Mouse (Mus musculus): ENCODE measurements around the gene Rdh13. TPM values are rescaled to one million over a fixed set of nuclear protein-coding genes. Genes with fewer than 3 reads are reported as not detected.
A peak's percentile ranks its signal among the peaks of the same experiment; 100 is the strongest.

Rdh13 gene
- polyA plus RNA-seq, 1 experiment from 2014 or later = 45.6 TPM

DNA sequence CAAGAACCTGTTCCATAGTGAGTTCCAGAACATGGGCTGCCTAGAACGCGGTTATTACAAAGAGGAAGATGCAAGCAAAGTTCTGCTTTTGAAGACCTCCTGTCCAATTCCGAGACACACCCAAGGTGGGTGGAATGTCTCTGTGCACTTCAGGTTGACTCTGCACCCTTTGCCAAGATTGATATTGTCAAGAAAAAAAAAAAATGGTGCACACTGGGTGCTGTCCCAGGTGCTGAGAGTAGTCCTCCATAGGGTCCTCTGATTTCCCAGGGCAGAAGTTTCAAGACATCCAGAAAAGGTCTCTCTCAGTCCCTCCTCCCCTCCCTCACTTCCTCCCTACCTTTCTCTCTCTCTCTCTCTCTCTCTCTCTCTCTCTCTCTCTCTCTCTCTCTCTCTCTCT, 3.0 kb upstream of the Rdh13 start:
- no peak overlapping the region for H3K4me3 ChIP-seq (ENCODE audit: low read depth, low read length)
- no peaks in the 10 kb centered on the region for H3K9me3 ChIP-seq (replicated peaks; ENCODE audit: control insufficient read depth, low read length, poor library complexity, severe bottlenecking)
- no peak for ATAC-seq
- no peak overlapping the region for H3K27ac ChIP-seq (ENCODE audit: low read length)
- WGBS = 85% methylated on average over 3 of the region's 3 CpGs
- no peaks in the 10 kb centered on the region for H3K27me3 ChIP-seq (ENCODE audit: control insufficient read depth, insufficient read depth, low read depth, low read length)
- H3K9ac ChIP-seq (ENCODE audit: low read depth, low read length) = no peak overlapping the region
- peaks cover 6% of the 10 kb centered on the region for H3K4me1 ChIP-seq (ENCODE audit: control insufficient read depth, insufficient read depth, low read length)
- H3K4me2 ChIP-seq (ENCODE audit: low read length) = no peak overlapping the region
- no peaks in the 10 kb centered on the region for H3K36me3 ChIP-seq (ENCODE audit: control insufficient read depth, insufficient read depth, low read length)

DNA sequence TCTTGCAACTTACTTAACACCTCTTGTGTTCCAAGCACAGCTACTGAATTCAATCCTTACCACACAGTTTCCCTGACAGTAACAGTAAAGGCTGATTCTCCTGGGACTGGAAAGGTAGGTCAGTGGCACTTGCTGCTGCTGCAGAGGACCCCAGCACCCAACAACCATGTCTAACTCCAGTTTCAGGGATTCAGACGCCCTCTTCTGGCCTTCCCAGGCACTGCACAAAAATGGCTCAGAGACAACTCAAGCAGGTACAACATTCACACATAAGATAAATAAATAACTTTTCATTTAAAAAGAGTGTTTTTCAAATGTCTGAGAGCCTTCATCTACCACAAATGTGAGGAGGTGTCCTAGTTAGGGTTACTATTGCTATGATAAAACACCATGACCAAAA, 1.7 kb upstream of the Rdh13 start:
- H3K4me3 ChIP-seq (ENCODE audit: low read depth, low read length) = no peak overlapping the region
- no peak for ATAC-seq
- no peak overlapping the region for H3K27ac ChIP-seq (ENCODE audit: low read length)
- H3K36me3 ChIP-seq (ENCODE audit: control insufficient read depth, insufficient read depth, low read length) = peaks cover 7% of the 10 kb centered on the region; the same call in 1 of the 2 replicates
- no peak overlapping the region for H3K9ac ChIP-seq (ENCODE audit: low read depth, low read length)
- H3K4me2 ChIP-seq (ENCODE audit: low read length) = no peak overlapping the region
- WGBS = 4% methylated on average over 1 of the region's 1 CpGs
- H3K27me3 ChIP-seq (ENCODE audit: control insufficient read depth, insufficient read depth, low read depth, low read length) = no peaks in the 10 kb centered on the region
- H3K9me3 ChIP-seq (replicated peaks; ENCODE audit: control insufficient read depth, low read length, poor library complexity, severe bottlenecking) = no peaks in the 10 kb centered on the region
- peaks cover 6% of the 10 kb centered on the region for H3K4me1 ChIP-seq (ENCODE audit: control insufficient read depth, insufficient read depth, low read length)

DNA sequence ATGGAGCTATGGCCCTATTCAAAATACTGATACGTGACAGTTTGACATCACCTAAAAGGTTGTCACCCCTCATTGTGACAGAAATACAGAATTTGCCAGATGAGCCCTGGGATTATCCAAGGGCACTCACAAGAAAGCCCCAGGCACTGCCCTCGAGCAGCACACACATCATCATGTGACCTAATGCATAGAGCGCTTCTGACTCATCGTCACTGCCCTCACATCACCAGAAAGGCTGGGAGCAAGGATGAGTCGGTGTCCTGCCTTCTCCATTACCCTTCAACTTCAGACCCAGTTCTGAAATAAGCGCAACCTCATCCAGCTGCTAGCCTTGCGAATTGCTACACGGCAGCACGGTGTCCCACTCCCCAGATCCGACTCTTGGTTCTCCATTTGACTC, 4.9 kb downstream of the Rdh13 start:
- Histone ChIP-seq H3K9me3 (replicated peaks; ENCODE audit: control insufficient read depth, low read length, poor library complexity, severe bottlenecking) (no peaks in the 10 kb centered on the region), H3K27ac (ENCODE audit: low read length) (no peak overlapping the region), H3K4me1 (ENCODE audit: control insufficient read depth, insufficient read depth, low read length) (peaks cover 6% of the 10 kb centered on the region), H3K4me3 (ENCODE audit: low read depth, low read length) (no peak overlapping the region), H3K4me2 (ENCODE audit: low read length) (no peak overlapping the region), H3K9ac (ENCODE audit: low read depth, low read length) (no peak overlapping the region), H3K36me3 (ENCODE audit: control insufficient read depth, insufficient read depth, low read length) (peaks cover 25% of the 10 kb centered on the region), H3K27me3 (ENCODE audit: control insufficient read depth, insufficient read depth, low read depth, low read length) (no peaks in the 10 kb centered on the region)
- ATAC-seq = no peak
- 93% methylated on average over 10 of the region's 10 CpGs for WGBS

DNA sequence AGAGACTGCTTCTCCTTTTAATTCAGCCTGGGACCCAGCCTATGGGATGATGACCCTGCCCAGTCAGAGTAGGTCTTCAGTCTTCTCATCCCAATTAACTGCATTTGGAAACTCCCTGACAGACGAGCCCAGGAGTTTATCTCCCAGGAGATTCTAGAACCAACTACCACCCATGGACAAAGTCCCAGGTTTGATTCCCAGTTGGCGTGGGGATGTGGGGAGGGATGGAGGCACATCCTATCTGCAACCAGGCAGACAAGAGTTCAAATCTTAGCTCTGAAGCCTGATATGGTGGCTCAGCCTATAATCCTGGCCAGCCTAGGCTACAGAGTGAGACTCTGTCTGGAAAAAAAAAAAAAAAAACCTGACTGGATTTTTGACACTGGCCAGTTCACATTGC, 7.7 kb downstream of the Rdh13 start:
- Histone ChIP-seq H3K27me3 (ENCODE audit: control insufficient read depth, insufficient read depth, low read depth, low read length) (no peaks in the 10 kb centered on the region), H3K36me3 (ENCODE audit: control insufficient read depth, insufficient read depth, low read length) (peaks cover 35% of the 10 kb centered on the region), H3K9ac (ENCODE audit: low read depth, low read length) (no peak overlapping the region), H3K4me2 (ENCODE audit: low read length) (no peak overlapping the region), H3K4me1 (ENCODE audit: control insufficient read depth, insufficient read depth, low read length) (no peaks in the 10 kb centered on the region), H3K4me3 (ENCODE audit: low read depth, low read length) (no peak overlapping the region), H3K27ac (ENCODE audit: low read length) (no peak overlapping the region), H3K9me3 (replicated peaks; ENCODE audit: control insufficient read depth, low read length, poor library complexity, severe bottlenecking) (no peaks in the 10 kb centered on the region)
- ATAC-seq = no peak
- WGBS = 93% methylated on average over 2 of the region's 2 CpGs

DNA sequence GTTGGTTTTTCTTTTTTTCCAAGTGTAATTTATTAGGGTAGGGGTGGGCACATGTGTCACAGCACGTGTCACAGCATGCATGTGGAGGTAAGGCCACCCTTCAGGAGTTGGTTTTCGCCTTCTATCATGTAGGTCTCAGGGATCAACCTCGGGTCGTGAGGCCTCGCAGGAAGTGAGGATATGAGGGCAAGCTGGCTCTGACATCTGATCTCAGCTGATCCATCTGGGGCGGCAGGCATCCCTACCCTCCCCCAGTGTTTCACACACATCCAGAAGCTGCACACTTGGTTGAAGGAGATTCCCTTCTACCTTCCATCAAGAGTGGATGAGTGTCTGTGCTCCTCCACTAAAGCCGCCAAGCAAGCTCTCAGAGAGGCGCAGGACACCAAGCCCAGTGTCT, 13.4 kb downstream of the Rdh13 start:
- no peaks in the 10 kb centered on the region for H3K9me3 ChIP-seq (replicated peaks; ENCODE audit: control insufficient read depth, low read length, poor library complexity, severe bottlenecking)
- H3K4me1 ChIP-seq (ENCODE audit: control insufficient read depth, insufficient read depth, low read length) = no peaks in the 10 kb centered on the region
- H3K4me2 ChIP-seq (ENCODE audit: low read length) = no peak overlapping the region
- H3K9ac ChIP-seq (ENCODE audit: low read depth, low read length) = no peak overlapping the region
- H3K36me3 ChIP-seq (ENCODE audit: control insufficient read depth, insufficient read depth, low read length) = peaks cover 50% of the 10 kb centered on the region
- no peak overlapping the region for H3K4me3 ChIP-seq (ENCODE audit: low read depth, low read length)
- WGBS = 95% methylated on average over 8 of the region's 8 CpGs
- no peaks in the 10 kb centered on the region for H3K27me3 ChIP-seq (ENCODE audit: control insufficient read depth, insufficient read depth, low read depth, low read length)
- no peak for ATAC-seq
- H3K27ac ChIP-seq (ENCODE audit: low read length) = no peak overlapping the region

DNA sequence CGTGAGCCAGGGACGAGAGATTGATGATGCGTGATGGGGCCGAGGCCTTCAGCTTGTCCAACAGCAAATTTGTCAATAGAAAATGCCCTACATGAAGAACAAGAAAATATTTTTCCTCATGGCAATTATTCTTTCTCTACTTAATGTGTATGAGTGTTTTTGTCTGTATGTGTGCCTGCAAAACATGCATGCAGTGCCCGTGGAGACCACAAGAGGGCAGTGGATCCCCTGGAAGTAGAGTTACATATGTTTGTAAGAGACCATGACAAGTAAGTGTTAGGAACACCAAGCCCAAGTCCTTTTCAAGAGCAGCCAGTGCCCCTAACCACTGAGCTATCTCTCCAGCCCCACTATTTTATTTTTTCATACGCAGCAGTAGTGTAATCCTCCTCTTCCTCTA, 13.9 kb downstream of the Rdh13 start:
- 79% methylated on average over 6 of the region's 6 CpGs for WGBS
- Histone ChIP-seq H3K4me3 (ENCODE audit: low read depth, low read length) (no peak overlapping the region), H3K27ac (ENCODE audit: low read length) (no peak overlapping the region), H3K9me3 (replicated peaks; ENCODE audit: control insufficient read depth, low read length, poor library complexity, severe bottlenecking) (no peaks in the 10 kb centered on the region), H3K4me2 (ENCODE audit: low read length) (no peak overlapping the region), H3K36me3 (ENCODE audit: control insufficient read depth, insufficient read depth, low read length) (peaks cover 46% of the 10 kb centered on the region), H3K4me1 (ENCODE audit: control insufficient read depth, insufficient read depth, low read length) (no peaks in the 10 kb centered on the region), H3K9ac (ENCODE audit: low read depth, low read length) (no peak overlapping the region), H3K27me3 (ENCODE audit: control insufficient read depth, insufficient read depth, low read depth, low read length) (no peaks in the 10 kb centered on the region)
- ATAC-seq = no peak

DNA sequence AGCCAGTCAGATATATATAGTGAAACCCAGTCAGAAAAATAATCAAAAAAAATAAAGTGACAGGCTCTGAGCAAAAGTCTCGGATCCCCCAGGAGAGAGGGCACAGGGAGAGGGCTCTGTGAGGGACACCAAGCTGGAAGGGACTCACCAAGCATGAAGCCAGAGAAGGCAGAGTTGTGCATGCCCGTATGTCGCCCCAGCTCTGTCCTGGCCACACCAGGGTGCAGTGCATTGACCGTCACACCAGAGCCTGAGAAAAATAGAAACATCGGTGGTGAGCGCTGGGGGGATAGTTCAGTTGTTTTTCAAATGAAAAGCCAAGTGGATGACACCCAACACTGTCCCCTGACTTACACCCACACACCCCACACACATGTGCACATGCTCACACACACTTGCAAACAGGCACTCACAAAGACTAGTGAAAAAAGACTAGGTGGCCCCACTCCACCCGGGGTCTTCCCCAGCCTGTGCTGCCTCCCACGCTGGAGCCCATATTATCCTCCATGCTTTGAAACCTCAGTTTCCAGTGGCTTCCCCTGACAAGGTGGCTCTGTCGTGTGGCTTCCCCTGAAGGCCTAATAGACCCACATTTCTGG, 15.1 kb downstream of the Rdh13 start:
- no peaks in the 10 kb centered on the region for H3K4me1 ChIP-seq (ENCODE audit: control insufficient read depth, insufficient read depth, low read length)
- ATAC-seq = no peak
- 96% methylated on average over 9 of the region's 9 CpGs for WGBS
- no peak overlapping the region for H3K4me3 ChIP-seq (ENCODE audit: low read depth, low read length)
- no peak overlapping the region for H3K4me2 ChIP-seq (ENCODE audit: low read length)
- no peak overlapping the region for H3K27ac ChIP-seq (ENCODE audit: low read length)
- peaks cover 49% of the 10 kb centered on the region for H3K36me3 ChIP-seq (ENCODE audit: control insufficient read depth, insufficient read depth, low read length)
- H3K27me3 ChIP-seq (ENCODE audit: control insufficient read depth, insufficient read depth, low read depth, low read length) = no peaks in the 10 kb centered on the region
- no peaks in the 10 kb centered on the region for H3K9me3 ChIP-seq (replicated peaks; ENCODE audit: control insufficient read depth, low read length, poor library complexity, severe bottlenecking)
- H3K9ac ChIP-seq (ENCODE audit: low read depth, low read length) = no peak overlapping the region

DNA sequence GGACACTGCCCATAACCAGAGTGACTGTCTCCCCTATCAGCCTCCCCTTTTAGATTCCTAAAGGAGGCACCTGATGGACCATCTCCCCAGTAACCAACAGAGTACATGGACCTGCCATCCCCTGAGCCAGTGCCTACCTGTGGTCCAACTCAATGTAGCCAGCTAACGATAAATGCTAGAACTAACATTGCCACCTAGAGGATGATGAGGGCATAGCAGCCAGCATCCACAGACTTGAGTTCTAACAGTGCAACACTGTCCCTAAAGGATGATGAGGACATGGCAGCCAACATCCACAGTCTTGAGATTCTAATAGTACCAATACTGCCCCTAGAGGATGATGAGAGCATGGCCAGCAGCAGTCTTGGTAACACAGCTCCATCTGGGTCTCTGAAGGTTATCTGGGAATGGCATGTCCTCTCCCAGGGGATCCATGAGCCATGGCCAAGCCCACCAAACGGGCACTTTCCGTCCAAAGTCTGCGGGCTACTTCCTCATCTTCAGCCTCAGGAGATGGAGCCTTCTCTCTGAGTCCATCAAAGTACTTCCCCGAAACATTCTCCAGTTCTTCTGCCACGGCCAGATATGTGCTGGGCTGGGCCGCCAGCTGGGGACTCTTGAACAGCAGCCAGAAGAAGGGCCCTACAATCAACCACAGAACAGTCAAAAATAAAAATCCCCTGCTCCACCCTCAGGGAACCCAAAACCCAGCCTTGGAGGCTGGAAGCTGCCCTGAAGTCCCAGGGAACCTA, 18.1 kb downstream of the Rdh13 start:
- H3K36me3 ChIP-seq (ENCODE audit: control insufficient read depth, insufficient read depth, low read length) = peaks cover 45% of the 10 kb centered on the region
- H3K9ac ChIP-seq (ENCODE audit: low read depth, low read length) = no peak overlapping the region
- H3K27me3 ChIP-seq (ENCODE audit: control insufficient read depth, insufficient read depth, low read depth, low read length) = no peaks in the 10 kb centered on the region
- H3K4me3 ChIP-seq (ENCODE audit: low read depth, low read length) = no peak overlapping the region
- H3K4me2 ChIP-seq (ENCODE audit: low read length) = no peak overlapping the region
- peak; percentile 94 for ATAC-seq
- H3K4me1 ChIP-seq (ENCODE audit: control insufficient read depth, insufficient read depth, low read length) = no peaks in the 10 kb centered on the region
- WGBS = 81% methylated on average over 7 of the region's 7 CpGs
- no peaks in the 10 kb centered on the region for H3K9me3 ChIP-seq (replicated peaks; ENCODE audit: control insufficient read depth, low read length, poor library complexity, severe bottlenecking)
- H3K27ac ChIP-seq (ENCODE audit: low read length) = no peak overlapping the region

DNA sequence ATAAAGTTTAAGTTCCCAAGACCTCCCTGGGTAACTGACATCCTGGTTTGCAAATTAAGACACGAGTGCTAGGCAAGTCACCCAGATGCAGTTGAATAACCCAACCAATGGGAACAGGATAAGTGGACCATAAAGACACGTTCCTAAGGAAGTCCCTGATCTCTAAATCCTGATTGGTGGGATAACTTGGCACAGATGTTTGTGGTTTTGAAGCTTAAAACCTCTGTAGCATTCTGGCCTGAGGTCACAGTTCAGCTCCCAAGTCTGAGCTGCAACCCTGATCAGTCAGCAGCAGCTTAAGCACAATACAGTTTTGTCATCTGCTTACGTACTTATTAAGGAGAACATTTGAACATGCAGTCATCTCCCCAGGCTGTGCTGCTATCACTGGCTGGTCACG, 25.2 kb downstream of the Rdh13 start:
- H3K4me3 ChIP-seq (ENCODE audit: low read depth, low read length) = no peak overlapping the region
- WGBS = 66% methylated on average over 4 of the region's 4 CpGs
- no peak overlapping the region for H3K27ac ChIP-seq (ENCODE audit: low read length)
- no peak overlapping the region for H3K4me2 ChIP-seq (ENCODE audit: low read length)
- H3K27me3 ChIP-seq (ENCODE audit: control insufficient read depth, insufficient read depth, low read depth, low read length) = no peaks in the 10 kb centered on the region
- peaks cover 11% of the 10 kb centered on the region for H3K36me3 ChIP-seq (ENCODE audit: control insufficient read depth, insufficient read depth, low read length)
- H3K9me3 ChIP-seq (replicated peaks; ENCODE audit: control insufficient read depth, low read length, poor library complexity, severe bottlenecking) = no peaks in the 10 kb centered on the region
- no peak overlapping the region for H3K9ac ChIP-seq (ENCODE audit: low read depth, low read length)
- no peaks in the 10 kb centered on the region for H3K4me1 ChIP-seq (ENCODE audit: control insufficient read depth, insufficient read depth, low read length)
- ATAC-seq = no peak

Data from midbrain, embryonic 16.5 days (tissue).